Mouse (Mus musculus) adrenal gland, postnatal 14 days (tissue): ENCODE data around the gene Bpgm. TPM values are rescaled to one million over a fixed set of nuclear protein-coding genes. Genes with fewer than 3 reads are reported as not detected.
A peak's percentile ranks its signal among the peaks of the same experiment; 100 is the strongest.

ENCODE experiments used
- DNase-seq: peaks from one replicate; pipeline ENCODE4 v3.0.0; 2021; ENCODE audit warnings: mixed read lengths
- long read RNA-seq, 2 experiments: library from polyadenylated mRNA; stranded (forward); transcript quantifications; one replicate each; pipeline ENCODE4 v2.0.0; 2021
- total RNA-seq: library from RNA; stranded (reverse); gene quantifications from 2 replicates; pipeline ENCODE4 v1.2.3, GENCODE M21; 2021

The Bpgm gene
- total RNA-seq, result 59.7 and 70.5 TPM in 2 replicates
- long read RNA-seq, experiment 1, transcript Bpgm-201 (3 exons, 2,220 nt), result major isoform, 97 of 117 reads
- long read RNA-seq, experiment 1, partial matches to known transcripts, result 0 of 117 reads
- long read RNA-seq, experiment 1, other reads (novel, unspliced or antisense), result 20 of 117 reads
- long read RNA-seq, experiment 2, transcript Bpgm-201 (3 exons, 2,220 nt), result major isoform, 56 of 76 reads
- long read RNA-seq, experiment 2, partial matches to known transcripts, result 14 of 76 reads
- long read RNA-seq, experiment 2, other reads (novel, unspliced or antisense), result 6 of 76 reads

- DNase-seq, result peak; percentile 98
Observed at GRCm38 (mm10) chr6:34475974-34476794, at the start of gene Bpgm. TSS of gene Bpgm (plus strand) at chr6:34476207.

- DNase-seq, result no peak
Observed at GRCm38 (mm10) chr6:34439006-34439405, 37.0 kb upstream of the Bpgm start.

- DNase-seq, result peak; percentile 60
Observed at GRCm38 (mm10) chr6:34441556-34442257, 34.3 kb upstream of the Bpgm start.

GRCm38 (mm10) chr6:34443791-34444190 is 32.2 kb upstream of the Bpgm start:
- peak; percentile 19 for DNase-seq

GRCm38 (mm10) chr6:34447961-34448360 is 28.0 kb upstream of the Bpgm start:
- DNase-seq, result peak; percentile 85

GRCm38 (mm10) chr6:34448696-34449095 is 27.3 kb upstream of the Bpgm start:
- no peak for DNase-seq

GRCm38 (mm10) chr6:34452963-34453770 is 22.8 kb upstream of the Bpgm start:
- DNase-seq, result no peak

- DNase-seq, result no peak
Observed at GRCm38 (mm10) chr6:34459456-34459855, 16.6 kb upstream of the Bpgm start.

- no peak for DNase-seq
Observed at GRCm38 (mm10) chr6:34460651-34461050, 15.4 kb upstream of the Bpgm start.

- DNase-seq, result no peak
Observed at GRCm38 (mm10) chr6:34463582-34463981, 12.4 kb upstream of the Bpgm start.

- DNase-seq, result no peak
Observed at GRCm38 (mm10) chr6:34471434-34472110, 4.4 kb upstream of the Bpgm start.

- no peak for DNase-seq
Observed at GRCm38 (mm10) chr6:34473346-34473745, 2.7 kb upstream of the Bpgm start.

- no peak for DNase-seq
Observed at GRCm38 (mm10) chr6:34474031-34474430, 2.0 kb upstream of the Bpgm start.

- DNase-seq, result no peak
Observed at GRCm38 (mm10) chr6:34475391-34475790, 616 bp upstream of the Bpgm start.

GRCm38 (mm10) chr6:34478036-34478435 is 2.0 kb downstream of the Bpgm start:
- no peak for DNase-seq

- DNase-seq, result no peak
Observed at GRCm38 (mm10) chr6:34478677-34479360, 2.8 kb downstream of the Bpgm start.

GRCm38 (mm10) chr6:34479531-34479930 is 3.5 kb downstream of the Bpgm start:
- no peak for DNase-seq

GRCm38 (mm10) chr6:34480749-34481148 is 4.7 kb downstream of the Bpgm start:
- no peak for DNase-seq

GRCm38 (mm10) chr6:34481349-34481748 is 5.3 kb downstream of the Bpgm start:
- no peak for DNase-seq

- no peak for DNase-seq
Observed at GRCm38 (mm10) chr6:34482842-34483241, 6.8 kb downstream of the Bpgm start.

- no peak for DNase-seq
Observed at GRCm38 (mm10) chr6:34483390-34483789, 7.4 kb downstream of the Bpgm start.
